Mouse (Mus musculus) gastrocnemius, adult 8-10 months (tissue): Measurements from ENCODE around the gene Cep68. TPM values are rescaled to one million over a fixed set of nuclear protein-coding genes. Genes with fewer than 3 reads are reported as not detected.

ENCODE experiments used
- DNase-seq, 2 experiments: peaks; one replicate each; pipeline ENCODE4 v3.0.0; 2022; ENCODE audit warnings: low spot score in 2 of 2
- total RNA-seq, 4 experiments: library from RNA; stranded (reverse); gene quantifications; 2 replicates each; pipeline ENCODE4 v1.2.4; 2022

The Cep68 gene
- total RNA-seq, 4 experiments from 2014 or later = 32.7 to 36.1 (median 33.8) TPM

GRCm38 (mm10) chr11:20204870-20205446 is 44.3 kb downstream of the Cep68 start:
- no peak for DNase-seq

GRCm38 (mm10) chr11:20204321-20204720 is 44.9 kb downstream of the Cep68 start:
- no peak for DNase-seq

GRCm38 (mm10) chr11:20202299-20203011 is 46.8 kb downstream of the Cep68 start:
- DNase-seq = no peak

DNA sequence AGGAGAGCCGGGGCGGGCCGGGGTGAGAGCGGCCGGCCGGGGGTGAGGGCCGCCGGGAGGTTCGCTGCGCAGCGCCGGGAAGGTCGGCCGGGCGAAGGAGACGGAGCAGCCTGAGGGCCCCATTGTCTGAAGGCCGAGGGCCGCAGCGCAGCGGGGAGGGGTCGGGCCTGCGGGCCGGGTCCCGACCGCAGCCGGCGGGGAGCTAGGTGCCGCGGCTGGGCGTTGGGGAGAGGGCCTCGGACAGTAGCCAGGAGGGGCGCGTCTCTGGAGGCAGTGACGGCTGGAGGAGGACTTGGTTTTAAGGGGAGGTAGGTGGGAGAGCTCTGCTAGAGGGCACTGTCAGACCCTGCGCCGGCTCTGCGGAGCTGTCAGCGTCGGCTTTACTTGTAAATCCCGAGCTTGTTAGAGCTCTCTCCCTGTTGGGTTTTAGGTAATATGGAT is 47.5 kb downstream of the Cep68 start:
- DNase-seq = peak; percentile 18 to 32

- DNase-seq = peak; percentile 100
Observed at GRCm38 (mm10) chr11:20200713-20201575, 48.3 kb downstream of the Cep68 start, which contains the start of gene Rab1a. Rab1a (plus strand) TSS chr11:20201432.

GRCm38 (mm10) chr11:20193100-20193736 is 56.0 kb downstream of the Cep68 start:
- DNase-seq = no peak

GRCm38 (mm10) chr11:20187271-20187670 is 62.0 kb downstream of the Cep68 start:
- DNase-seq = no peak

Other genes with a start within 250 kb of the Cep68 start
- gene Actr2, start 136.5 kb downstream of the Cep68 start, total RNA-seq = 10 to 100 TPM; 39.1 to 43.4 (median 39.7) TPM
- 10 to 100 TPM; 84.0 to 90.6 (median 85.6) TPM for gene Rab1a, start 48.0 kb downstream of the Cep68 start, total RNA-seq
- gene Slc1a4, start 83.3 kb upstream of the Cep68 start, total RNA-seq = under 1 TPM; 0.39 to 0.56 (median 0.47) TPM